ENCODE assay signal across 34 mouse cellular contexts in genomic region chr6:12500888-12501287, GRCm38 (mm10).
"Had no signal": no experiment of that assay in that cellular context is flagged by ENCODE, and none has a peak within 500 bp of the region (broad histone marks: within the 10 kb centered on the region; RNA-seq: fewer than 3 reads in every experiment).

No protein-coding gene starts in this region.

- H3K4me1 ChIP-seq: heart, embryonic 10.5 days; heart, embryonic 12.5 days; heart, embryonic 13.5 days; heart, embryonic 15.5 days; hindbrain, embryonic 10.5 days; hindbrain, embryonic 12.5 days; hindbrain, embryonic 13.5 days; hindbrain, embryonic 15.5 days; intestine, embryonic 15.5 days; kidney, embryonic 15.5 days had no signal

- ATAC-seq: hindbrain, embryonic 16.5 days; hindbrain, postnatal 0 days; inflammation-experienced regulatory T-cells, adult 6 months; intestine, embryonic 15.5 days; intestine, embryonic 16.5 days; intestine, postnatal 0 days had no signal

- H3K4me3 ChIP-seq: heart, embryonic 10.5 days; heart, embryonic 12.5 days; heart, embryonic 13.5 days; heart, embryonic 15.5 days; hindbrain, embryonic 10.5 days; hindbrain, embryonic 12.5 days; hindbrain, embryonic 13.5 days; hindbrain, embryonic 15.5 days; intestine, embryonic 15.5 days; kidney, embryonic 15.5 days; layer of hippocampus, adult 2 months had no signal

- H3K9ac ChIP-seq: heart, embryonic 12.5 days; heart, embryonic 13.5 days; heart, embryonic 15.5 days; hindbrain, embryonic 12.5 days; hindbrain, embryonic 13.5 days; hindbrain, embryonic 14.5 days; hindbrain, embryonic 15.5 days; intestine, embryonic 15.5 days; kidney, embryonic 15.5 days had no signal

- H3K36me3 ChIP-seq: heart, embryonic 10.5 days; heart, embryonic 12.5 days; heart, embryonic 13.5 days; heart, embryonic 15.5 days; hindbrain, embryonic 10.5 days; hindbrain, embryonic 12.5 days; hindbrain, embryonic 13.5 days; hindbrain, embryonic 15.5 days; intestine, embryonic 15.5 days; kidney, embryonic 15.5 days had no signal

- DNase-seq: heart, postnatal 10 days; heart, postnatal 14 days; heart, postnatal 36 days; heart, postnatal 4 days; kidney, adult 11 months; kidney, adult 18-20 months; kidney, adult 2 months; kidney, adult 8-10 months; kidney, adult 9 months; kidney, postnatal 10 days; kidney, postnatal 14 days; kidney, postnatal 25 days; kidney, postnatal 36 days; kidney, postnatal 4 days; layer of hippocampus, adult 9-11 months; layer of hippocampus, postnatal 36 days had no signal

- H3K9me3 ChIP-seq: heart, embryonic 10.5 days; heart, embryonic 12.5 days; heart, embryonic 13.5 days; heart, embryonic 15.5 days; hindbrain, embryonic 10.5 days; hindbrain, embryonic 12.5 days; hindbrain, embryonic 13.5 days; hindbrain, embryonic 15.5 days; intestine, embryonic 15.5 days; kidney, embryonic 15.5 days had no signal

- H3K27ac ChIP-seq: heart, embryonic 10.5 days; heart, embryonic 13.5 days; heart, embryonic 15.5 days; hindbrain, embryonic 10.5 days; hindbrain, embryonic 12.5 days; hindbrain, embryonic 13.5 days; hindbrain, embryonic 14.5 days; hindbrain, embryonic 15.5 days; hindbrain, postnatal 0 days; intestine, embryonic 15.5 days; kidney, embryonic 15.5 days; kidney, postnatal 0 days; layer of hippocampus, adult 2 months had no signal

- H3K27me3 ChIP-seq: heart, embryonic 12.5 days; heart, embryonic 13.5 days; heart, embryonic 15.5 days; hindbrain, embryonic 12.5 days; hindbrain, embryonic 13.5 days; hindbrain, embryonic 15.5 days; intestine, embryonic 15.5 days; kidney, embryonic 15.5 days had no signal

- H3K4me2 ChIP-seq: heart, embryonic 12.5 days; heart, embryonic 13.5 days; heart, embryonic 15.5 days; hindbrain, embryonic 12.5 days; hindbrain, embryonic 13.5 days; hindbrain, embryonic 14.5 days; hindbrain, embryonic 15.5 days; intestine, embryonic 15.5 days; kidney, embryonic 15.5 days had no signal
